Mouse (Mus musculus) forebrain, embryonic 15.5 days (tissue): ENCODE data around the gene Prdx3. TPM values are rescaled to one million over a fixed set of nuclear protein-coding genes. Genes with fewer than 3 reads are reported as not detected.

Source experiments
- ATAC-seq: fragments of 200-750 bp; cut with Nextera tagmentation; replicated peaks from 2 replicates; pipeline ENCODE4 v1.8.0; 2017; ENCODE audit warnings: mild to moderate bottlenecking, moderate TSS enrichment, moderate library complexity
- H3K27ac ChIP-seq: fragments of 300-500 bp; sonication (generic); replicated peaks from 2 replicates; pipeline ENCODE4 v1.5.1; 2015; ENCODE audit warnings: mild to moderate bottlenecking, inconsistent platforms
- H3K27me3 ChIP-seq: fragments of 300-500 bp; sonication (generic); 2 replicates; pipeline ENCODE4 v1.6.1; 2015; ENCODE audit warnings: inconsistent platforms
- H3K36me3 ChIP-seq: fragments of 300-500 bp; sonication (generic); 2 replicates; pipeline ENCODE4 v1.6.1; 2015; ENCODE audit warnings: mild to moderate bottlenecking, inconsistent platforms
- H3K4me1 ChIP-seq: fragments of 300-500 bp; sonication (generic); 2 replicates; pipeline ENCODE4 v1.6.1; 2015; ENCODE audit warnings: inconsistent platforms
- H3K4me2 ChIP-seq: fragments of 300-500 bp; sonication (generic); replicated peaks from 2 replicates; pipeline ENCODE4 v1.6.1; 2015; ENCODE audit warnings: mild to moderate bottlenecking, inconsistent platforms
- H3K4me3 ChIP-seq: fragments of 300-500 bp; sonication (generic); 2 replicates; pipeline ENCODE4 v1.5.1; 2015; ENCODE audit warnings: mild to moderate bottlenecking, inconsistent platforms
- H3K9ac ChIP-seq: fragments of 300-500 bp; sonication (generic); replicated peaks from 2 replicates; pipeline ENCODE4 v1.6.1; 2015; ENCODE audit warnings: mild to moderate bottlenecking, inconsistent platforms
- H3K9me3 ChIP-seq: fragments of 300-500 bp; sonication (generic); 2 replicates; pipeline ENCODE4 v1.6.1; 2016; ENCODE audit warnings: inconsistent platforms
- WGBS: fragments of 180-500 bp; shearing (Covaris S2); methylation state at CpG from one replicate; pipeline ENCODE4 v1.1.7; 2015; ENCODE audit warnings: mixed read lengths; 5-methylcytosine and 5-hydroxymethylcytosine counted together
- polyA plus RNA-seq: library from polyadenylated mRNA; unstranded; fragments of >200 nt; fragmentation: Nextera tagmentation; extraction: Ambion mirVana; gene quantifications from 2 replicates; pipeline ENCODE4 v1.2.1, GENCODE M21; 2015

Gene Prdx3
- polyA plus RNA-seq, 1 experiment from 2014 or later: 72.9 TPM

DNA sequence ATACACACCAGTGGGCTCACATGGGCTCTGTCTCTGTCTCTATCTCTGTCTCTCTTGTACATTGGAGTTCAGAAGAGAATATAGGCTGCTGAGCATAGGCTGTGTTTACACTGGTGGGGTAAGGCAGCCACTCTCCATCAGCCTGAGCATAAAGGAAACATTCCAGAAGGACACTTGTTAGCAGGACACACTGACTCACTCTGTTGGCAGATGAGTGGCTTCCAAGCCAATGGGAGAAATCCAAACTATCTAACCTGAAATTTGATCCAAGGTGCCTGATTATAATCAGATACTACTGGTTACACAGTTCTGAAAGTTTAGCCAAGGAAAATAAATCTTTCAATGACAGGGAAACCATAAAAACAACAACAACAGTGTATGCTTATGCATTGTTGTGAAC is 28.6 kb downstream of the Prdx3 start:
- H3K4me1 ChIP-seq: no peaks in the 10 kb centered on the region
- no peak overlapping the region for H3K9ac ChIP-seq
- H3K27me3 ChIP-seq: no peaks in the 10 kb centered on the region
- H3K36me3 ChIP-seq: peaks cover 8% of the 10 kb centered on the region
- ATAC-seq: no peak
- H3K9me3 ChIP-seq: no peaks in the 10 kb centered on the region
- no peak overlapping the region for H3K4me3 ChIP-seq
- H3K4me2 ChIP-seq: no peak overlapping the region
- no peak overlapping the region for H3K27ac ChIP-seq

DNA sequence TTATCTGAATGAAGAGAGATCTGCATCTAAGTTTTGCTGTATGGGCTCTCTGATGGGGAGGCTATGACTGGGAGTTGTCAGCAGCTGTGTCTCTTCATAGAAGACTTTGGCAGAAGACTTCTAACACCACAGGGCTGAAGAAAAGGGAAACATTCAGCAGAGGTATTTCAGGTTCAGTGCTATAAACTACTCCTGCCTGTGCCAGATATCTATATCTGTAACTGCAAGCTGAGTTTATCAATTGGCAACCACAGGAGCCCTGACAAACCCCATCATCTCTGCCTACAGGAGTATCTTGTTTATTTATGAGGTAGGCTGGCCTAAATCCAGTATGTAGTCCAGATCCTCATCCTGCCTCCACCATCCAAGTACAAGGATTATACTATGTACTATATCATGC is 31.0 kb downstream of the Prdx3 start:
- Histone ChIP-seq H3K36me3 (peaks cover 24% of the 10 kb centered on the region), H3K4me3 (no peak overlapping the region)
- ATAC-seq: no peak

DNA sequence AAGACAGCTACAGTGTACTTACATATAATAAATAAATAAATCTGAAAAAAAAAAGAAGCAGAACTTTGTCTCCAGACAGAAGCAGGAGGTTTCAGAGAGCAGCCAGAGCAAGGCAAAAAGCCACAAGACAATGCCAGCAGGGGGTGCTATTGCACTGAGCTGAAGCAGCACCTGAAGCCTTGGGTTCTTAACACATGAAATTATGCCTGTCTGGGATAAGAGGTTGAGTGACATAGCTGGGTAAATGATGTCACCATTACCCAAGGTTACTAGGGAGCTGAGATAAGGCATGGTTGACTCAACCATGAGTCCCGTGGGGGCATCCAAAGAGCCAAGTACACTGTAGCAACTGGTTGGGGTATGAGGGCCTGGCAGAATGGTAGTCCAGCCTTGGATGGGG is 36.6 kb downstream of the Prdx3 start:
- Histone ChIP-seq H3K27ac (no peak overlapping the region), H3K9ac (no peak overlapping the region), H3K4me3 (no peak overlapping the region), H3K9me3 (no peaks in the 10 kb centered on the region), H3K27me3 (no peaks in the 10 kb centered on the region), H3K36me3 (peaks cover 64% of the 10 kb centered on the region), H3K4me1 (no peaks in the 10 kb centered on the region), H3K4me2 (no peak overlapping the region)
- 73% methylated on average over 1 of the region's 1 CpGs for WGBS
- ATAC-seq: peak; percentile 46

More for the DNA sequence above, 31.0 kb downstream of the Prdx3 start:
- Histone ChIP-seq H3K27me3 (no peaks in the 10 kb centered on the region), H3K4me2 (no peak overlapping the region), H3K9me3 (no peaks in the 10 kb centered on the region), H3K9ac (no peak overlapping the region), H3K4me1 (no peaks in the 10 kb centered on the region), H3K27ac (no peak overlapping the region)

DNA sequence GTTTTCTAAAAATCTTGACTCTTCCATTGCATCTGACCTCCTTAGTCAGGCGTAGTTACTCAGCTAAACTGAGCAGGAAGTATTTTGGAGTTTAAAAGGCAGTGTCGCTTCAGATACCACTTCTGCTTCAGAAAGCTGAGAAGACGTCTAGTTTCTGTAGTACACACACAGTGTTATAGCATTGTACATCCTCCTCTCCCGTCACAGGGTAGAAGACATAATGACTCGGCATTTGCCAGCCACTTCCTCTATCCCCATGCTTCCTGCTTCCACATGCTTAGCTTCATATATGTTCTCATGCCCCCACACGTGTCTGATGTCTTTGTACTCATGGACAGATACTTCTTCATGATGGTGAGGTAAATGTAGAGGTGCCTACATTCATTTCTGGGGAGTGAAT is 55.7 kb downstream of the Prdx3 start:
- H3K36me3 ChIP-seq: peaks cover 65% of the 10 kb centered on the region
- no peaks in the 10 kb centered on the region for H3K9me3 ChIP-seq
- no peak overlapping the region for H3K9ac ChIP-seq
- H3K4me3 ChIP-seq: no peak overlapping the region
- ATAC-seq: no peak
- WGBS: 93% methylated on average over 6 of the region's 6 CpGs
- no peaks in the 10 kb centered on the region for H3K27me3 ChIP-seq
- no peak overlapping the region for H3K4me2 ChIP-seq
- no peaks in the 10 kb centered on the region for H3K4me1 ChIP-seq
- no peak overlapping the region for H3K27ac ChIP-seq

Other genes starting within 250 kb of the Prdx3 start
- 11.7 and 13.5 TPM in 2 replicates for gene Nanos1, start 118.6 kb downstream of the Prdx3 start, polyA plus RNA-seq
- gene Eif3a, start 83.9 kb downstream of the Prdx3 start, polyA plus RNA-seq: 110 and 113 TPM in 2 replicates
- 41.4 and 42.9 TPM in 2 replicates for gene Fam45a, start 63.0 kb downstream of the Prdx3 start, polyA plus RNA-seq
- 10.2 and 10.6 TPM in 2 replicates for gene Sfxn4, start 13.1 kb downstream of the Prdx3 start, polyA plus RNA-seq
- 2.1 and 2.7 TPM in 2 replicates for gene Grk5, start 15.2 kb upstream of the Prdx3 start, polyA plus RNA-seq